Mouse (Mus musculus): ENCODE results near the gene Adcy1. TPM values are rescaled to one million over a fixed set of nuclear protein-coding genes. Genes with fewer than 3 reads are reported as not detected.
A peak's percentile ranks its signal among the peaks of the same experiment; 100 is the strongest.

Adcy1 gene
- polyA plus RNA-seq, 1 experiment from 2014 or later: 17.2 TPM

GRCm38 (mm10) chr11:7065876-7066275 is 2.6 kb downstream of the Adcy1 start:
- Histone ChIP-seq H3K4me2 (replicated peaks) (peak overlapping the region; percentile 77), H3K27ac (no peak overlapping the region), H3K27me3 (ENCODE audit: control insufficient read depth, insufficient read depth, low read length) (peaks cover 31% of the 10 kb centered on the region), H3K9ac (peak overlapping the region; percentile 37; the same call in 1 of the 2 replicates), H3K36me3 (replicated peaks; ENCODE audit: control insufficient read depth, insufficient read depth) (no peaks in the 10 kb centered on the region), H3K4me3 (replicated peaks; ENCODE audit: low read length) (peak overlapping the region; percentile 64), H3K9me3 (ENCODE audit: control insufficient read depth, low read length) (no peaks in the 10 kb centered on the region), H3K4me1 (replicated peaks; ENCODE audit: control insufficient read depth, insufficient read depth, low read length) (peaks cover 33% of the 10 kb centered on the region)
- DNase-seq (ENCODE audit: low spot score) (no peak), ATAC-seq (ENCODE audit: low FRiP score) (no peak)
- WGBS: 41% methylated on average over 5 of the region's 5 CpGs

DNA sequence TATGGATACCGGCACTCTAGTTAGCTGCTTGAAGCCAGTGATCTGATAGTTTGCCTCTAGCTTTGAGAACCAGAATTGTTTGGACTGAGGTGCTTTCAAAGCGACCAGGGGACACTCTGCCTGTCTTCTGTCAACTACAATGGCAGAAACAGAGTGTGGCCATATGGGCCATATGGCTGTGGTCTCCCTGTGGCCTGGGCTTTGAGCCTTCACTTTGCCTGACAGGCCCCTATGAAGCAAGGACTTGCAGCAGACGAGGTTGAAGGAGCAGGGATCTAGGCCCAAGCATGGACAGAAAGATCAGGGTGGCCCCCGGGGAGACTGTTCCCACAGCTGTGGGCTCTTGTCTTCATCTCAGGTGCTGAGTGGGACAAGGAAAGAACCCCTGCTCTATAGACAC is 4.0 kb downstream of the Adcy1 start:
- H3K9me3 ChIP-seq (ENCODE audit: control insufficient read depth, low read length): no peaks in the 10 kb centered on the region
- H3K9ac ChIP-seq: no peak overlapping the region
- no peaks in the 10 kb centered on the region for H3K36me3 ChIP-seq (replicated peaks; ENCODE audit: control insufficient read depth, insufficient read depth)
- H3K4me3 ChIP-seq (replicated peaks; ENCODE audit: low read length): no peak overlapping the region
- 84% methylated on average over 4 of the region's 4 CpGs for WGBS
- H3K4me2 ChIP-seq (replicated peaks): no peak overlapping the region
- DNase-seq (ENCODE audit: low spot score) (no peak), ATAC-seq (ENCODE audit: low FRiP score) (no peak)
- H3K4me1 ChIP-seq (replicated peaks; ENCODE audit: control insufficient read depth, insufficient read depth, low read length): peaks cover 33% of the 10 kb centered on the region
- peaks cover 21% of the 10 kb centered on the region for H3K27me3 ChIP-seq (ENCODE audit: control insufficient read depth, insufficient read depth, low read length)
- H3K27ac ChIP-seq: no peak overlapping the region

- Histone ChIP-seq H3K9me3 (ENCODE audit: control insufficient read depth, low read length) (no peaks in the 10 kb centered on the region), H3K36me3 (replicated peaks; ENCODE audit: control insufficient read depth, insufficient read depth) (no peaks in the 10 kb centered on the region), H3K27ac (no peak overlapping the region), H3K9ac (no peak overlapping the region), H3K4me1 (replicated peaks; ENCODE audit: control insufficient read depth, insufficient read depth, low read length) (peaks cover 26% of the 10 kb centered on the region), H3K4me2 (replicated peaks) (no peak overlapping the region), H3K27me3 (ENCODE audit: control insufficient read depth, insufficient read depth, low read length) (peaks cover 16% of the 10 kb centered on the region), H3K4me3 (replicated peaks; ENCODE audit: low read length) (no peak overlapping the region)
- 85% methylated on average over 12 of the region's 12 CpGs for WGBS
- no peak for ATAC-seq (ENCODE audit: low FRiP score)
- no peak for DNase-seq (ENCODE audit: low spot score)
Observed at GRCm38 (mm10) chr11:7068479-7069235, 5.4 kb downstream of the Adcy1 start.

DNA sequence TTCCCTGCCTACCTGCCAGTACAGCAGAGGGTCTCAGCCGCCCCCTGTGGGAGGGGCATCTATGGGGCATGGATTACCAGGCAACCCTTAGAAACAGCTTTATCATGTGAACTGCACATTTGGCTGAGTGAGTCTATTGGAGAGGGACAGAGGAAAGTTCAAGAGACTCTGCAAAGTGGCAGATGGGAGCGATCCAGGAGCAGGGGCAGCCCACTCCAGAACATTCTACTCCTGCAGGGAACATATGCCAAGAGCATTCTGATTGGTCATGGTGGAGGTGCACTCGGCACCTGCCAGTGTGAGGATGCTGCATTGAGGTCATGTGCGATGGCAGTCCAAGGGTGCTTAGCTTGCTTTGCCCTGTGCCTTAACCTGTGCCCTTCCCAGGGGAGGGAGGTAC is 6.5 kb downstream of the Adcy1 start:
- no peak for ATAC-seq (ENCODE audit: low FRiP score)
- H3K9me3 ChIP-seq (ENCODE audit: control insufficient read depth, low read length): no peaks in the 10 kb centered on the region
- H3K27me3 ChIP-seq (ENCODE audit: control insufficient read depth, insufficient read depth, low read length): peaks cover 9% of the 10 kb centered on the region
- peaks cover 18% of the 10 kb centered on the region for H3K4me1 ChIP-seq (replicated peaks; ENCODE audit: control insufficient read depth, insufficient read depth, low read length)
- H3K4me3 ChIP-seq (replicated peaks; ENCODE audit: low read length): no peak overlapping the region
- no peaks in the 10 kb centered on the region for H3K36me3 ChIP-seq (replicated peaks; ENCODE audit: control insufficient read depth, insufficient read depth)
- 96% methylated on average over 4 of the region's 4 CpGs for WGBS
- no peak for DNase-seq (ENCODE audit: low spot score)
- no peak overlapping the region for H3K4me2 ChIP-seq (replicated peaks)
- H3K9ac ChIP-seq: no peak overlapping the region
- no peak overlapping the region for H3K27ac ChIP-seq

GRCm38 (mm10) chr11:7071617-7072016 is 8.3 kb downstream of the Adcy1 start:
- Histone ChIP-seq H3K4me3 (replicated peaks; ENCODE audit: low read length) (no peak overlapping the region), H3K36me3 (replicated peaks; ENCODE audit: control insufficient read depth, insufficient read depth) (no peaks in the 10 kb centered on the region), H3K27me3 (ENCODE audit: control insufficient read depth, insufficient read depth, low read length) (peaks cover 5% of the 10 kb centered on the region; the same call in 1 of the 2 replicates), H3K27ac (no peak overlapping the region), H3K9me3 (ENCODE audit: control insufficient read depth, low read length) (no peaks in the 10 kb centered on the region), H3K4me2 (replicated peaks) (no peak overlapping the region), H3K9ac (no peak overlapping the region), H3K4me1 (replicated peaks; ENCODE audit: control insufficient read depth, insufficient read depth, low read length) (peaks cover 5% of the 10 kb centered on the region; the same call in 1 of the 2 replicates)
- ATAC-seq (ENCODE audit: low FRiP score): no peak
- 72% methylated on average over 6 of the region's 6 CpGs for WGBS
- no peak for DNase-seq (ENCODE audit: low spot score)

DNA sequence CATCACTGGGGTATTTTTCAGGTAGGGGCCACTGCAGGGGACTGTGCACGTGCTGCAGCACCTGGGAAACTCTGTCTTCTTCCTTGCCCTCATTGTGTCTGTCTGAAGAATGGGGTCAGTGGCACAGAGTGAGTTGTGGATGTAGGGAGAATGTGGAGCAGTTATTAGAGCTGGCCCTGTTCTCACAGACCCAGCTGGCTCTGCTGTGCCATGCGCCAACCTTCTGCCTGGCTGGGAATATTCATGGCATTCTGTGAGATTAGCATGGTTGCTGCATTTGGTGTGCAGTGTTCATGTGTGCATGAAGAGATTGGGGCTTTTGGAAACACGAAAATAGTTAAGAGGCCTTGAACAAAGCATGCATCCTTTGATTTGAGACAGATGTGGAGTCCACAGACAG is 10.3 kb downstream of the Adcy1 start:
- Histone ChIP-seq H3K27me3 (ENCODE audit: control insufficient read depth, insufficient read depth, low read length) (no peaks in the 10 kb centered on the region), H3K27ac (no peak overlapping the region), H3K36me3 (replicated peaks; ENCODE audit: control insufficient read depth, insufficient read depth) (no peaks in the 10 kb centered on the region), H3K9me3 (ENCODE audit: control insufficient read depth, low read length) (no peaks in the 10 kb centered on the region), H3K4me2 (replicated peaks) (no peak overlapping the region), H3K9ac (no peak overlapping the region), H3K4me1 (replicated peaks; ENCODE audit: control insufficient read depth, insufficient read depth, low read length) (no peaks in the 10 kb centered on the region), H3K4me3 (replicated peaks; ENCODE audit: low read length) (no peak overlapping the region)
- ATAC-seq (ENCODE audit: low FRiP score) (no peak), DNase-seq (ENCODE audit: low spot score) (no peak)
- 90% methylated on average over 3 of the region's 3 CpGs for WGBS

- H3K4me2 ChIP-seq (replicated peaks): no peak overlapping the region
- H3K27me3 ChIP-seq (ENCODE audit: control insufficient read depth, insufficient read depth, low read length): no peaks in the 10 kb centered on the region
- ATAC-seq (ENCODE audit: low FRiP score): no peak
- DNase-seq (ENCODE audit: low spot score): no peak
- no peak overlapping the region for H3K27ac ChIP-seq
- no peaks in the 10 kb centered on the region for H3K9me3 ChIP-seq (ENCODE audit: control insufficient read depth, low read length)
- 88% methylated on average over 3 of the region's 3 CpGs for WGBS
- no peaks in the 10 kb centered on the region for H3K4me1 ChIP-seq (replicated peaks; ENCODE audit: control insufficient read depth, insufficient read depth, low read length)
- no peak overlapping the region for H3K4me3 ChIP-seq (replicated peaks; ENCODE audit: low read length)
- no peak overlapping the region for H3K9ac ChIP-seq
- H3K36me3 ChIP-seq (replicated peaks; ENCODE audit: control insufficient read depth, insufficient read depth): no peaks in the 10 kb centered on the region
Observed at GRCm38 (mm10) chr11:7076510-7076909, 13.2 kb downstream of the Adcy1 start.

DNA sequence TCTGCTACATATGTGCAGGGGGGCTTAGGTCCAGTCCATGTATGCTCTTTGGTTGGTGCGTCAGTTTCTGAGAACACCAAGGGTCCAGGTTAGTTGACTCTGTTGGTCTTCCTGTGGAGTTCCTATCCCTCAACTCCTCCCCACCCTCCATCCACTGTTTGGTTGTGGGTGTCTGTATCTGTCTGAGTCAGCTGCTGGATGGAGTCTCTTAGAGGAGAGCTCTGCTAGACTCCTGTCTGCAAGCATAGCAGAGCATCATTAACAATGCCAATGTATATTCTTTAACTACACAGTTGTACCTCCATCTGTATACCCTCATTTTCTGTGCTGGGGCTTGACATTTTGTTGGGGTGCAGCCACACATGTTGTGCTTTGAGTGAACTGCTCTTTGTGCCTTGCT is 18.6 kb downstream of the Adcy1 start:
- Histone ChIP-seq H3K27ac (no peak overlapping the region), H3K9me3 (ENCODE audit: control insufficient read depth, low read length) (no peaks in the 10 kb centered on the region), H3K4me1 (replicated peaks; ENCODE audit: control insufficient read depth, insufficient read depth, low read length) (no peaks in the 10 kb centered on the region), H3K9ac (no peak overlapping the region), H3K4me2 (replicated peaks) (no peak overlapping the region), H3K27me3 (ENCODE audit: control insufficient read depth, insufficient read depth, low read length) (no peaks in the 10 kb centered on the region), H3K4me3 (replicated peaks; ENCODE audit: low read length) (no peak overlapping the region), H3K36me3 (replicated peaks; ENCODE audit: control insufficient read depth, insufficient read depth) (no peaks in the 10 kb centered on the region)
- 95% methylated on average over 1 of the region's 1 CpGs for WGBS
- no peak for ATAC-seq (ENCODE audit: low FRiP score)
- no peak for DNase-seq (ENCODE audit: low spot score)

GRCm38 (mm10) chr11:7083911-7084310 is 20.6 kb downstream of the Adcy1 start:
- H3K9ac ChIP-seq: no peak overlapping the region
- no peak for DNase-seq (ENCODE audit: low spot score)
- no peak overlapping the region for H3K4me2 ChIP-seq (replicated peaks)
- no peaks in the 10 kb centered on the region for H3K36me3 ChIP-seq (replicated peaks; ENCODE audit: control insufficient read depth, insufficient read depth)
- H3K4me1 ChIP-seq (replicated peaks; ENCODE audit: control insufficient read depth, insufficient read depth, low read length): no peaks in the 10 kb centered on the region
- H3K27ac ChIP-seq: no peak overlapping the region
- H3K27me3 ChIP-seq (ENCODE audit: control insufficient read depth, insufficient read depth, low read length): no peaks in the 10 kb centered on the region
- ATAC-seq (ENCODE audit: low FRiP score): no peak
- no peak overlapping the region for H3K4me3 ChIP-seq (replicated peaks; ENCODE audit: low read length)
- 97% methylated on average over 1 of the region's 1 CpGs for WGBS
- no peaks in the 10 kb centered on the region for H3K9me3 ChIP-seq (ENCODE audit: control insufficient read depth, low read length)

DNA sequence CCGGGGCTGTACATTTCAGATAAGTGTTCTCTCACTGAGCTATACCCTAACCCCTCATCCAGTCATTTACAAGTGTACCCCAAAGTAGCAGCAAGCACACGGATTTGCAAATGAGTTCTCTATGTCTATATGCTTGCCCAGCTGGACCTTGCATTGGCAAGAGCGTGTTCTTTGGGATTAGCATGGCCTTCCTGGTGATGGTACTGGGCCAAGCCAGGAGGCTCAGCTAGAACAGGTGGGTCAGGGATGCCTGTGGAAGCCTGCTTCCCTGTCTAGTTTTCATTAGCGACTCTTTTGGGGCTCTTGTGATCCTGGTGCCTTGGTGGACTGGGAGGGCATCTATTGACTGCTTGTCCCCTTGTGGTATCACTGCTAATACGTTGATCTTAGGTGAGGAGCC is 21.9 kb downstream of the Adcy1 start:
- Histone ChIP-seq H3K9ac (no peak overlapping the region), H3K4me3 (replicated peaks; ENCODE audit: low read length) (no peak overlapping the region), H3K4me1 (replicated peaks; ENCODE audit: control insufficient read depth, insufficient read depth, low read length) (no peaks in the 10 kb centered on the region), H3K4me2 (replicated peaks) (no peak overlapping the region), H3K9me3 (ENCODE audit: control insufficient read depth, low read length) (no peaks in the 10 kb centered on the region), H3K27ac (no peak overlapping the region), H3K36me3 (replicated peaks; ENCODE audit: control insufficient read depth, insufficient read depth) (no peaks in the 10 kb centered on the region), H3K27me3 (ENCODE audit: control insufficient read depth, insufficient read depth, low read length) (no peaks in the 10 kb centered on the region)
- WGBS: 88% methylated on average over 5 of the region's 5 CpGs
- ATAC-seq (ENCODE audit: low FRiP score): no peak
- DNase-seq (ENCODE audit: low spot score): no peak

Measured in hindbrain, embryonic 14.5 days (tissue).